Mouse (Mus musculus) lung, postnatal 0 days (tissue): Measurements from ENCODE around the gene Grip2. TPM values are rescaled to one million over a fixed set of nuclear protein-coding genes. Genes with fewer than 3 reads are reported as not detected.

Experiments
- ATAC-seq: fragments of 200-750 bp; cut with Nextera tagmentation; 2 replicates; pipeline ENCODE4 v1.8.0; 2017; ENCODE audit warnings: moderate library complexity
- DNase-seq: peaks from one replicate; pipeline ENCODE4 v3.0.0-alpha.2; 2016; ENCODE audit warnings: low spot score
- H3K27ac ChIP-seq: fragments of 300-500 bp; sonication (generic); 2 replicates; pipeline ENCODE4 v1.5.1; 2014; ENCODE audit warnings: antibody characterized with exemption, mild to moderate bottlenecking, low read length, mixed read lengths
- H3K27me3 ChIP-seq: fragments of 300-500 bp; sonication (generic); replicated peaks from 2 replicates; pipeline ENCODE4 v1.6.1; 2014; ENCODE audit warnings: low read length, mixed read lengths; ENCODE audit not compliant: insufficient read depth
- H3K36me3 ChIP-seq: fragments of 300-500 bp; sonication (generic); 2 replicates; pipeline ENCODE4 v1.6.1; 2014; ENCODE audit warnings: low read length, mixed read lengths; ENCODE audit not compliant: insufficient read depth
- H3K4me1 ChIP-seq: fragments of 300-500 bp; sonication (generic); 2 replicates; pipeline ENCODE4 v1.6.1; 2014; ENCODE audit warnings: antibody characterized with exemption, low read depth, low read length, mixed read lengths; ENCODE audit not compliant: insufficient read depth
- H3K4me2 ChIP-seq: fragments of 300-500 bp; sonication (generic); replicated peaks from 2 replicates; pipeline ENCODE4 v1.6.1; 2014; ENCODE audit warnings: low read depth, mild to moderate bottlenecking, low read length, moderate library complexity, mixed read lengths
- H3K4me3 ChIP-seq: fragments of 300-500 bp; sonication (generic); 2 replicates; pipeline ENCODE4 v1.5.1; 2014; ENCODE audit warnings: low read depth, low read length
- H3K9ac ChIP-seq: fragments of 300-500 bp; sonication (generic); replicated peaks from 2 replicates; pipeline ENCODE4 v1.6.1; 2014; ENCODE audit warnings: low read depth, mild to moderate bottlenecking
- H3K9me3 ChIP-seq: fragments of 300-500 bp; sonication (generic); 2 replicates; pipeline ENCODE4 v1.6.1; 2016; ENCODE audit warnings: low read length, mixed read lengths
- CTCF ChIP-seq: IDR thresholded peaks from 2 replicates; pipeline ENCODE4 v1.5.1; 2016; ENCODE audit warnings: antibody characterized with exemption, mild to moderate bottlenecking
- EP300 ChIP-seq: IDR thresholded peaks from 2 replicates; pipeline ENCODE4 v1.6.1; 2016; ENCODE audit warnings: antibody characterized with exemption, mild to moderate bottlenecking, control low read depth
- WGBS: fragments of 180-500 bp; shearing (Covaris S2); extraction: QIAGEN DNeasy Blood & Tissue Kit; methylation state at CpG from one replicate; pipeline ENCODE4 v1.1.7; 2014; 5-methylcytosine and 5-hydroxymethylcytosine counted together
- polyA plus RNA-seq: library from polyadenylated mRNA; unstranded; fragments of >200 nt; fragmentation: Nextera tagmentation; extraction: Ambion mirVana; gene quantifications from 2 replicates; pipeline ENCODE4 v1.2.1, GENCODE M21; 2015

Gene Grip2
- polyA plus RNA-seq, 1 experiment from 2014 or later: 0.16 TPM

DNA sequence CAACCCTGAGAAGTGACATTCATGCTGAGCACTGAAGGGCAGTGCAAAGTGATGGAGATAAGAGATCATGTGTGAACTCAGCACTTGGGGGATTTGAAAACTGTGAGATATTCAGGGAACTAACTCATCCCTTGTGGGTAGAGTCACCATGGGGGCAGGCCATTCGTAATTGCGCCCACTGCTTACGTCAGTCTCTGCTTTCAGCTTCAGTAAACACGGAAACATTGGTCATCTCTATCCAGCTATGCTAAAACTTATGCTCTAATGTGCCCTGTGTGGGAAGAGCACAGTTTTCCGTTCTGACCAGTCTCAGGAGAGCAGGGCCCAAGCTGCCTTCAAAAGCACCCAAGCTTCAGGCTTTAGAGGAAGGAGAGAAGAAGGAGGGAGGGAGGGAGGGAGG is 31.3 kb upstream of the Grip2 start:
- DNase-seq: no peak
- whole genome bisulfite sequencing: 56% methylated on average over 5 of the region's 5 CpGs
- H3K27ac ChIP-seq: no peak overlapping the region
- H3K4me1 ChIP-seq: no peaks in the 10 kb centered on the region
- H3K27me3 ChIP-seq: no peaks in the 10 kb centered on the region
- no peaks in the 10 kb centered on the region for H3K9me3 ChIP-seq
- H3K36me3 ChIP-seq: no peaks in the 10 kb centered on the region
- H3K9ac ChIP-seq: no peak overlapping the region
- no peak for ATAC-seq
- no peak overlapping the region for H3K4me2 ChIP-seq
- no peak overlapping the region for H3K4me3 ChIP-seq
- no peak for TF ChIP-seq EP300
- TF ChIP-seq CTCF: no peak

DNA sequence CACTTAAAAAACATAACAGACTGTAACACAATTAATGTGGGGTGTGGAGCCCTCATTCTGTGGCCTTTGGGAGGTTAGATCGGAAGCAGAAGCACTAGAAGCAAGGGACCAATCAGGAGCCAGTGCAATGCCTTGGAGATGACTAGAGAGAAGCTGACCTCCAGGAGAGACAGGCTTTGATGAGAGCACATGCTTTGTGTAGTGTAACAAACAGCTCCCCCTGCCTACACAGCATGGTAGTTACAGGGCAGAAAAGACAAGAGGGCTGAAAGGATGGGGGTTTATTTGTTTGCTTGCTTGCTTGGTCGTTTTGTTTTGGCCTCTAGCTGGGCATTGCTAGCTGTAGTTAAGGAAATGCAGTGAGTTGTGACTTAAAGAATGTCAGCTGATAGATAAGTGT is 25.5 kb upstream of the Grip2 start:
- Histone ChIP-seq H3K9ac (no peak overlapping the region), H3K36me3 (no peaks in the 10 kb centered on the region), H3K27ac (no peak overlapping the region), H3K27me3 (no peaks in the 10 kb centered on the region), H3K9me3 (no peaks in the 10 kb centered on the region), H3K4me1 (no peaks in the 10 kb centered on the region), H3K4me3 (no peak overlapping the region), H3K4me2 (no peak overlapping the region)
- TF ChIP-seq CTCF (peak; percentile 78), EP300 (no peak)
- 0 out of 2 replicates have a peak, but pooled peaks have one; percentile 41 for ATAC-seq
- WGBS: 4% methylated on average over 2 of the region's 2 CpGs
- DNase-seq: peak; percentile 37

DNA sequence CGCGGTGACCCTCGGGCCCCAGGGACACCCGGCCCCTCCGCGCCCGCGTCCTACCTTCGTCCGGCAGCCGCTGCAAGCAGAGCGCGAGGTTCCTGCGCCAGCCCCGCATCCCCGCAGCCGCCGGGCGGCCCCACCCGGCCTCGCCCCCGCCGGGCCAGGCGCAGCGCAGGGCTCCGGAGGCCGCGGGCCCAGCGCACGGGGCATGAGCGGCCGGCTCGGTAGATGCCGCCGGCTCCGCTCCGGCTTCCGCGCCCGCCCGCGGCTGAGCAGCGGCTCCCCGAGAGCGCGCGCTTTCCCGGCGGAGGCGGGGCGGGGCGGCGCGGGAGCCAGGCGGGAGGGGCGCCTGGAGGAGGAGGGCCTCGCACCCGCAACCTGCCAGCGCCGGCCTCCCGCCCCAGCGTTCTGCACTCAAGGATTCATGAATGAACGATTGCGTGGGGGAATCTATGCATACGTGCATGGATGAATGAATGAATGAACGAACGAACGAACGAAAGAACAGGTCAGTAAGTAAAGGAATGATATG is 16.6 kb upstream of the Grip2 start:
- Histone ChIP-seq H3K4me3 (peak overlapping the region; percentile 21), H3K4me2 (peak overlapping the region; percentile 48), H3K36me3 (no peaks in the 10 kb centered on the region), H3K4me1 (no peaks in the 10 kb centered on the region), H3K27ac (no peak overlapping the region), H3K9ac (no peak overlapping the region), H3K9me3 (no peaks in the 10 kb centered on the region), H3K27me3 (peaks cover 35% of the 10 kb centered on the region)
- DNase-seq: no peak
- no peak for ATAC-seq
- no peak for TF ChIP-seq CTCF
- no peak for TF ChIP-seq EP300
- 6% methylated on average over 44 of the region's 69 CpGs for WGBS

DNA sequence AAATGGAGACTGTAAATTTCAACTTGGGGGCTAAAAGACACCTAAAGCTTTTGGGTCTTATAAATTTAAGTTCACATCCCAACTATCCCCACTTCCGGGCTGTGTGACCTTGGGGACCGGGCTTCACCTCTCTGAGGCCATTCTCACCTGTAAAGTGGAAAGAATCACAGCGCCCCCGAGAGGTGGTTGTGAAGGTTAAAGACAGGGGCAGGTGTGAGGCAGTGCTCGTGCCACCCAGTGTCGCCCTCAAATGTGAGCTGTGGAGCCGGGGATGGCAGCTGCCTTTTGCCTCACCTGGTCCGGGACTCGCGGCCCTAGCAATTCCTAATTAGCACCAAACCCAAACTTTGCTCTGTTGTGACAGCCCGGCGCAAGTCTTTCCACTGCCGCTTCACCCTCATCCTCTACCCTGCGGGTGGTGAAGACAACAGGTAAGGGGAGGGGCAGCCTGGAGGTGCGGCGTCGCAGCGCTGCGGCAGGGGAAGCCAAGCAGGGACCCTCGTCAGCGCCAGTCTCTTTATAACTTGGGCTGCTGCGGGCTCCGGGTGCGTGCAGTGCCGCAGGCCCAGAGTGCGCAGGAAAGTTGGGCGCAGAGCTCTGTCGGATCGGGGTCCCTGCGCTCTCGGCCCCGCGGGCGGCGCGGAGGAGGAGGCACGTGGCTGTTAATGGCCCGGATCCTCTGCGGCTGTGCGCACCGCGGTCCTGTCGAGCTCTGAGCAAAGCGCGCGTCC is 16.0 kb upstream of the Grip2 start:
- H3K36me3 ChIP-seq: no peaks in the 10 kb centered on the region

DNA sequence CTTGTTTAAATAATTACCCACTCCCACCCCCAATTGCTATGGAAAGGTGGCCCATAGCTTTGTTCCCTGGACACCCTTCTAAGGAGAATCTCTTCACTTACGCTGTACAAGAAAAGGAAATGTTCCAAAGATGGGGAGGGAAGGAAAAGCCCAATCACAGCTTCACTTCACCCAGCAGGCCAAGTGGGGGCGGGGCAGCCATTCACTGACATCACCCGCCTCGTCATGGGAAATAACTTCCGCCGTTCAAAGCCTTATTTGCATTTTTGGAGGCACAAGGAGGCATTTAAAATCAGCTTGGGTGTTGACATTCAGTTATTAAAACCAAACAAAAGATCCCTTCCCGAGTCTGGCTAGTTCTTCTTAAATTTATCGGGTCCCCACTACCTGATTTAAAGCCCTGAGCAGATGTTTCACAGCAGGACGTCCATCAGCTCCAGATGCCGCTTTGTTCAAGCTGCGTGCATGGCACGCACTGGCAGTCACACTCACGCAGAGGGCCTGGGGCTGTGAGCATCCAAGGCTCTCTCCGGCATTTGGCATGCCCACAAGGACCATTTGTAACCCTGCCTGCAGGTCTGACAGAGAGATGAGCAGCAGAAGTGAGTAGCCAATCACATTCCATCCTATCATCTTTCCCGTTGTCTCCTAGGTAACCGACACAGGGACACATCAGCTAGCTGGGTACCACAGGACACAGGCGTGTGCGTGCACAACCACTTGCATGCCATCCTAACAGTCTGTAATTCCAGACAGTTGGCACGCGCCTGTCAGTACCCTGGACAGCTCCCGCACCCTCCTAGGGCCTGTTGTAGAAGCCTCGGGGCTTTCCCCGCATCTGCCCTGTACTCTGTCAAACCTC is 12.2 kb upstream of the Grip2 start:
- H3K4me3 ChIP-seq: no peak overlapping the region
- H3K27ac ChIP-seq: no peak overlapping the region
- TF ChIP-seq CTCF: no peak
- ATAC-seq (peak; percentile 17; the same call in 1 of the 2 replicates), DNase-seq (peak; percentile 59)
- H3K9me3 ChIP-seq: no peaks in the 10 kb centered on the region
- H3K4me1 ChIP-seq: no peaks in the 10 kb centered on the region
- H3K36me3 ChIP-seq: no peaks in the 10 kb centered on the region
- peaks cover 27% of the 10 kb centered on the region for H3K27me3 ChIP-seq
- H3K4me2 ChIP-seq: no peak overlapping the region
- 13% methylated on average over 23 of the region's 23 CpGs for WGBS
- no peak overlapping the region for H3K9ac ChIP-seq

More for the DNA sequence above, 16.0 kb upstream of the Grip2 start:
- H3K4me1 ChIP-seq: no peaks in the 10 kb centered on the region
- peak overlapping the region; percentile 48 for H3K4me2 ChIP-seq
- no peak for TF ChIP-seq CTCF
- TF ChIP-seq EP300: no peak
- no peak overlapping the region for H3K27ac ChIP-seq
- no peaks in the 10 kb centered on the region for H3K9me3 ChIP-seq
- peak overlapping the region; percentile 21 for H3K4me3 ChIP-seq
- WGBS: 5% methylated on average over 27 of the region's 46 CpGs
- H3K27me3 ChIP-seq: peaks cover 35% of the 10 kb centered on the region
- ATAC-seq (no peak), DNase-seq (no peak)
- no peak overlapping the region for H3K9ac ChIP-seq

DNA sequence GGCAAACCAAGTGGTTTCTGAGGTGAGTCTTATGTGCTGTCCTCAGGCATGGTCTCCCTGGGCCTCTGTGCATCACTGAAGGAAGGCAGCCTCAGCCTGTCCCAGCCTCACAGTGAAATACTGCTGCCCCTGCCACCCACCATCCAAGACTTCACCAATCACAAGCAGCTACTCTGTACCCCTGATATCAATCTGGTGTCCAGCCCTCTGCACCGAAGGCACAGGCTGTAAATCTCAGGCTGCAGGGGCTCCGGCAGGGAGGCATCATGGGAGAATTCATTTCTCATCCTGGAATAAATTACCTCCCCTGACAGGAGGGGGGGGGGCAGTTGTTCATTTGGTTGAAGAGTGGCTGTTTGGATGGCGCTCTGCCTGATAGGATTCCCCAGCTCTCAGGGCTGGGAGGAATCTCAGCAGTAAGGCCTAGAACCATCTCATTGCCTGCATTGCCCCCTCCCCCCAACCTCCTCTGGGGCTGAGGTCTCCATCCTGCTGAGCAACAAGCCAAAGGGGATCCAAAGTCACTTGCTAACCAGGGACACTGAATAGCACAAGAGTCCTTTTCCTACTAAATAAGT is 5.9 kb upstream of the Grip2 start:
- H3K4me3 ChIP-seq: no peak overlapping the region
- H3K36me3 ChIP-seq: no peaks in the 10 kb centered on the region
- no peaks in the 10 kb centered on the region for H3K27me3 ChIP-seq
- no peak overlapping the region for H3K27ac ChIP-seq
- 53% methylated on average over 3 of the region's 3 CpGs for WGBS
- TF ChIP-seq EP300 (no peak), CTCF (no peak)
- no peak for DNase-seq
- ATAC-seq: no peak
- H3K9me3 ChIP-seq: no peaks in the 10 kb centered on the region
- no peak overlapping the region for H3K4me2 ChIP-seq
- H3K4me1 ChIP-seq: no peaks in the 10 kb centered on the region
- H3K9ac ChIP-seq: no peak overlapping the region
